In genomic region chr4:114601201-114602009, GRCm38 (mm10) we compare ENCODE assay signal across 17 mouse cellular contexts.
DNase-seq lines count a peak whose midpoint lies in the region; ATAC-seq lines count a peak whose summit lies in the region.
"Had no signal": no experiment of that assay in that cellular context is flagged by ENCODE, and none has a peak within 500 bp of the region (broad histone marks: within the 10 kb centered on the region; RNA-seq: fewer than 3 reads in every experiment).

No protein-coding gene starts in this region.

- no peaks in the 10 kb centered on the region for H3K36me3 ChIP-seq in forebrain, embryonic 14.5 days (ENCODE audit: control insufficient read depth, insufficient read depth, low read length)
- H3K36me3 ChIP-seq in forebrain, embryonic 12.5 days (replicated peaks): no peaks in the 10 kb centered on the region
- H3K36me3 ChIP-seq in lung, embryonic 16.5 days (ENCODE audit: control insufficient read depth, insufficient read depth, low read length): no peaks in the 10 kb centered on the region
- no peaks in the 10 kb centered on the region for H3K36me3 ChIP-seq in embryonic facial prominence, embryonic 10.5 days (replicated peaks)
- H3K36me3 ChIP-seq: heart, embryonic 15.5 days; limb, embryonic 10.5 days; liver, embryonic 13.5 days; neural tube, embryonic 12.5 days had no signal

- no peak overlapping the region for H3K4me3 ChIP-seq in forebrain, embryonic 14.5 days (ENCODE audit: low read depth, low read length)
- H3K4me3 ChIP-seq in forebrain, embryonic 12.5 days (replicated peaks): no peak overlapping the region
- H3K4me3 ChIP-seq in lung, embryonic 16.5 days (ENCODE audit: low read length): no peak overlapping the region
- H3K4me3 ChIP-seq in embryonic facial prominence, embryonic 10.5 days: no peak overlapping the region
- H3K4me3 ChIP-seq: heart, embryonic 15.5 days; limb, embryonic 10.5 days; liver, embryonic 13.5 days; neural tube, embryonic 12.5 days had no signal

- no peak for DNase-seq in forebrain, embryonic 14.5 days (ENCODE audit: low spot score)
- no peak for DNase-seq in lung, postnatal 14 days
- no peak for DNase-seq in embryonic facial prominence, embryonic 10.5 days (ENCODE audit: low spot score)
- peak; percentile 20 to 32 for DNase-seq in thymus, postnatal 10 days (ENCODE audit: low spot score in 2 of 2)
- no peak for DNase-seq in left cerebral cortex, postnatal 25 days (ENCODE audit: low spot score in 2 of 2)
- DNase-seq in urinary bladder, adult 18-20 months (ENCODE audit: low spot score in 2 of 2): no peak
- DNase-seq: adrenal gland, postnatal 36 days; cerebellum, postnatal 25 days; gastrocnemius, postnatal 36 days; layer of hippocampus, adult 9-11 months; liver, embryonic 13.5 days had no signal

- H3K27me3 ChIP-seq in forebrain, embryonic 14.5 days (replicated peaks; ENCODE audit: control insufficient read depth, insufficient read depth, low read length): no peaks in the 10 kb centered on the region
- no peaks in the 10 kb centered on the region for H3K27me3 ChIP-seq in forebrain, embryonic 12.5 days
- H3K27me3 ChIP-seq in lung, embryonic 16.5 days (ENCODE audit: control insufficient read depth, insufficient read depth, low read depth, low read length): no peaks in the 10 kb centered on the region
- H3K27me3 ChIP-seq in embryonic facial prominence, embryonic 10.5 days (replicated peaks; ENCODE audit: low read depth, poor library complexity, severe bottlenecking): 0 out of 2 replicates have a peak, but pooled peaks cover 11% of the 10 kb centered on the region
- H3K27me3 ChIP-seq: liver, embryonic 13.5 days; neural tube, embryonic 12.5 days had no signal

- no peak overlapping the region for H3K9ac ChIP-seq in forebrain, embryonic 14.5 days (ENCODE audit: low read length)
- H3K9ac ChIP-seq in forebrain, embryonic 12.5 days: no peak overlapping the region
- H3K9ac ChIP-seq in lung, embryonic 16.5 days (ENCODE audit: low read length): no peak overlapping the region
- H3K9ac ChIP-seq: heart, embryonic 15.5 days; liver, embryonic 13.5 days; neural tube, embryonic 12.5 days had no signal

- intact Hi-C loops in left cerebral cortex, postnatal 25 days (cut with DNase I): no loop called here

- H3K4me2 ChIP-seq in forebrain, embryonic 14.5 days (ENCODE audit: low read length): no peak overlapping the region
- H3K4me2 ChIP-seq in forebrain, embryonic 12.5 days: no peak overlapping the region
- H3K4me2 ChIP-seq in lung, embryonic 16.5 days (ENCODE audit: low read depth, low read length): no peak overlapping the region
- H3K4me2 ChIP-seq: heart, embryonic 15.5 days; liver, embryonic 13.5 days; neural tube, embryonic 12.5 days had no signal

- no peak overlapping the region for H3K27ac ChIP-seq in forebrain, embryonic 14.5 days (ENCODE audit: low read depth, low read length)
- H3K27ac ChIP-seq in forebrain, embryonic 12.5 days: no peak overlapping the region
- H3K27ac ChIP-seq in lung, embryonic 16.5 days (ENCODE audit: low read length): no peak overlapping the region
- H3K27ac ChIP-seq in embryonic facial prominence, embryonic 10.5 days (replicated peaks): 0 out of 2 replicates have a peak overlapping the region, but pooled peaks have one; percentile 35
- H3K27ac ChIP-seq: heart, embryonic 15.5 days; limb, embryonic 10.5 days; liver, embryonic 13.5 days; neural tube, embryonic 12.5 days had no signal

- ATAC-seq in forebrain, embryonic 14.5 days: 0 out of 2 replicates have a peak, but pooled peaks have one; percentile 48
- no peak for ATAC-seq in forebrain, embryonic 12.5 days (ENCODE audit: low FRiP score)
- ATAC-seq in lung, embryonic 16.5 days (ENCODE audit: low read depth): peak; percentile 42
- ATAC-seq: activated CD4-positive, CD25-positive, alpha-beta regulatory T cell, adult 4 months had no signal

- H3K9me3 ChIP-seq in forebrain, embryonic 14.5 days (replicated peaks; ENCODE audit: control insufficient read depth, low read length): no peaks in the 10 kb centered on the region
- H3K9me3 ChIP-seq in forebrain, embryonic 12.5 days: no peaks in the 10 kb centered on the region
- no peaks in the 10 kb centered on the region for H3K9me3 ChIP-seq in lung, embryonic 16.5 days (ENCODE audit: control insufficient read depth, low read length)
- no peaks in the 10 kb centered on the region for H3K9me3 ChIP-seq in embryonic facial prominence, embryonic 10.5 days
- H3K9me3 ChIP-seq: heart, embryonic 15.5 days; limb, embryonic 10.5 days; liver, embryonic 13.5 days; neural tube, embryonic 12.5 days had no signal

- WGBS in forebrain, embryonic 14.5 days: 50% methylated on average over 8 of the region's 8 CpGs
- 40% methylated on average over 8 of the region's 8 CpGs for WGBS in forebrain, embryonic 12.5 days
- WGBS in lung, embryonic 16.5 days: 15% methylated on average over 8 of the region's 8 CpGs
- WGBS in embryonic facial prominence, embryonic 10.5 days: 48% methylated on average over 8 of the region's 8 CpGs

- no peaks in the 10 kb centered on the region for H3K4me1 ChIP-seq in forebrain, embryonic 14.5 days (ENCODE audit: control insufficient read depth, insufficient read depth, low read length)
- peaks cover 11% of the 10 kb centered on the region for H3K4me1 ChIP-seq in forebrain, embryonic 12.5 days
- peaks cover 3% of the 10 kb centered on the region; the same call in 1 of the 2 replicates for H3K4me1 ChIP-seq in lung, embryonic 16.5 days (replicated peaks; ENCODE audit: control insufficient read depth, insufficient read depth, low read length)
- peaks cover 27% of the 10 kb centered on the region for H3K4me1 ChIP-seq in embryonic facial prominence, embryonic 10.5 days
- H3K4me1 ChIP-seq: liver, embryonic 13.5 days had no signal

Comparison
In these comparisons a context has a peak if more than half of its experiments do, and no peak if none do; other contexts are left out.
1. DNase-seq: peak in thymus, postnatal 10 days (2 of 2); none in forebrain, embryonic 14.5 days (single experiment), lung, postnatal 14 days (single experiment), embryonic facial prominence, embryonic 10.5 days (single experiment), left cerebral cortex, postnatal 25 days (0 of 2) and urinary bladder, adult 18-20 months (0 of 2).